Mouse (Mus musculus) kidney, postnatal 25 days (tissue): ENCODE measurements around the gene Haghl.

Source experiments
- DNase-seq, 2 experiments: peaks; one replicate each; pipeline ENCODE4 v3.0.0; 2021; ENCODE audit warnings: mixed read lengths in 2 of 2

Gene Haghl

DNA sequence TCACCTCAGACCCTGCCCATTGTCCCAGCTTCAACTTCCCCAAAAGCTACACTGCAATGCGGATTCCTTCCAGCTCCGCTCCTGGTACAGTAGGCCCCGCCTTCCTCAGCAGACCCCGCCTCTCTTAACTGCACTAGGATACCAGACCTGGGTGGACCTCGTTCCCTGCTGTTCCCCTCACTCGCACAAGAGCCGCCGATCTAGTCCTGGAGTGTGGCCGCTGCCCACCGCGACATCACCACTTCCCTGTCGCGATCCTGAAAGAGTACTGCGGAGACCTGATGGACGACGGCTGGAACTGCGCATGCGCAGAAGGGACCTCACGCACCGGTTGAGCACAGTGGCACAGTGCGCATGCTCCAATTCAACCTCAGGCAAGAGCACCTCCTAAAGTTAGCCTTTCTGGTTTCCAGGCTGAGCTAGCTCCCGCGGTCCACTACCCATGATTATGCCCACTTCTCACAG is at the start of gene Haghl:
Haghl (minus strand) TSS at position 393 of the 465 bp plus-strand sequence.
- DNase-seq, result peak; percentile 97 to 98

DNA sequence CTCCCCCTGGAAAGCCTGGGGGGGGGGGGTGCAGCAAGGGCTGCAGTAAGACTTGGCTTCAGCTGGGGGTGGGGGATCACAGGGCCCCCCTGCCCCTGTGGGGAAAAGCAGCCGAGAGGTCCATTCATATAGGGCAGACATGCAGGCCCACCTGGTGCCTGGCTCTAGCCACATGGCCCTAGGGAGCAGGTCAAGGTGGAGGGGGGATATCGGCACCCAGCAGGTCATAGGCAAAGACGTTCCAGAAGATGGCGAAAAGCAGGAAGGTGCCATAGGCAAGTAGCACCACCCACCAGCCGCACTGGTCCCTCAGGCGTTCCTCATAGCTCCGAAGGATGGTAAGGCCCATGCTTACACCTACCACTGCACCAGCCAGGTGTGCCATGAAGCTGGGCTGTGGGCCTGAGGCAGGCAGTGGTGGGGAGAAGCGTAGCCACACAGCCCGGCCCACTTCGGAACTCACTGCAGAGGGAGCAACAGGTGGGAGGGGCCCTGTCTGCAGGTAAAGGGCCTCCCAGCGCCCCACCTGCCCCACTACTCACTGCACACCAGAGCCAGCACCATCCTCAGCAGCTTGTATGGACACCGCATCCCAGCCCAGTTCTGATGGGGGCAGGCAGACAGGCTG is 49.2 kb upstream of the Haghl start:
- DNase-seq, result peak in 1 of 2 experiments; percentile 42

DNA sequence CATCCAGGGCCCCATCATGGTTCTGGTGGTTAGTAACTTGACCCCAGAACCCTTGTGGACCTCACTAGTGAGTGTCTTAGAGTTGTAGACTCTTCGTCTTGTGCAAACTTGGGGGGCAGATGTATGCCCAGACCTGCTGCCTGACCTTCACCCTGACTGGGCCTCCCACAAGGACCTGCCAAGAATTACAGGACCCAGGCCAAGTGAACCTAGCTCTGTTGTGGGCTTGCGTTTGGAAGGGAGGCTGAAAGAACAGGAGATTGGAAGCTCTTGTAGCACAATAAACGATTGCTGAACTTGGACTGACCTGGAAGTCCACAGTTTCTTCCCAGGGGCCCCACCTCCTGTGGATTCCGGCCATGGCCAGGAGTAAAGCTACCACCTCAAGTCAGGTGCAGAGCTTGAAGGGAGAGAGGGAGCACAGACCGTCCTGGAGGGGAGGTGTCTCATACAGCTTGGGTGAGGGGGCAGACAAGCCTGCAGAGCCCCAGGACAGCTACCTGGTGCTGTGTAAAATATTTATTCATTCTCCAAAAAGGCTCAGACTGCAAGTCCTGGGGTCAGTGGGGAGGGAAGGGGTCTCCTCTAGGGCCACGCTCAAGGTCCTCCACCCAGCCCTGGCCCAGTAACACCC is 48.6 kb upstream of the Haghl start:
- peak; percentile 65 to 87 for DNase-seq

DNA sequence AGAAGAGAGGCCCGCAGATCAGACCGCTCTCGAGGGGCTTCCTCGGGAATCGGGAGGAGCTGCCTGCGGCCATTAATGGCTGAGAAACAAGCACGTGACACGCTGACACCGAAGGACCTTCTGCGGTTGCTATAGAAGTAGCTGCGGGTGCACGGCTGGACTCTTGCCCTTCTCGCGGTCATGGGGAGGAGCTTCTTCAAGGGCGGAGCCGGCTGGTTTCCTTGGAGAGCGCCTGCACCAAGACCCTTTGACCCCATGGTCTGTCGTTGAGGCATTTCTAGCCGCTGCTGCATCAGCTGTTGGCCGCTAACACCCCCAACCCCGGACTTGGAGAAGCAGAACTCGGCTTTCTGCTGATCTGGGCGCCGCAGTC is 47.8 kb upstream of the Haghl start, which contains the start of gene Stub1:
Stub1 (minus strand) TSS at position 114 of the 373 bp plus-strand sequence.
- DNase-seq, result peak; percentile 96 to 98

DNA sequence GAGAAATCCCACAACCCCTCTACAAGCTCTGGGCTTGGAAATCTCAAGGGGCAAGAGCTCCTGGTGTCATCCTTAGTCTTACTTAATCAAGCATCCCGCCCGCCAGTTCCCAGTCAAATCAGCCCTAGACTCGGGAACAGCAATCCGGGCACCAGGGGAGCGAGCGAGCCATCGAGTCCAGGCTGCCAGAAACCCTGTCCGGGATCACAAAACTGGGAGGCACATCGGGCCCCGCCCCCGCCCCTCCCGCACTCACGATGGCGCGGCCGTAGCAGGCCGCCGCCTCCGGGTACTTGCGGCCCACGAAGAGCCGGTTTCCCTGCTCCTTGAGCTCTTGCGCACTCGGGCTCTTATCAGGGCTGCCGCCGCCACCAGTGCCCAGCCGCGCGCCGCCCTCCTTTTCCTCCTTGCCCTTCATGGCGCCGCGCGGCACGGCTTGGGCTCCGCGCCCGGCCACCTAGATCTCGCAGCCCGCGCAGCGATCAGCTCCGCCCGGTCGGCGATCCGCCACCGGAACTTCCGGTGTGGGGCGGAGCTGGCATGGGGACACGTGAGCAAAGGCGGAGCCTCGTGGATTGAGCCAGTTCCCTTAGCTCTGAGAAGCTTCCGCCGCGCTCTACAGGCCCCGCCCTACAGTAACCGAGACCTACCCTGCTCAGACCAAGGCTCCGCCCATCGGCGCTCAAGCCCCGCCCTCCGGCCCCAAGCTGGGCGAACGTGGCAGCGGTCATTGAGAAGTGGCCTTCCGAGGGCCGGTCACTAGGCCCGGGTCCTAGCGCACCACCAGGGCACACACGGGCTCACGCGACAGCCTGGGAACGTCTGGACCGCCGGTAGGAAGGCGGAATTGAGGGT is 47.2 kb upstream of the Haghl start:
- peak; percentile 100 for DNase-seq

- peak; percentile 59 to 72 for DNase-seq
Observed at GRCm38 (mm10) chr17:25831451-25832281, 46.2 kb upstream of the Haghl start.

DNA sequence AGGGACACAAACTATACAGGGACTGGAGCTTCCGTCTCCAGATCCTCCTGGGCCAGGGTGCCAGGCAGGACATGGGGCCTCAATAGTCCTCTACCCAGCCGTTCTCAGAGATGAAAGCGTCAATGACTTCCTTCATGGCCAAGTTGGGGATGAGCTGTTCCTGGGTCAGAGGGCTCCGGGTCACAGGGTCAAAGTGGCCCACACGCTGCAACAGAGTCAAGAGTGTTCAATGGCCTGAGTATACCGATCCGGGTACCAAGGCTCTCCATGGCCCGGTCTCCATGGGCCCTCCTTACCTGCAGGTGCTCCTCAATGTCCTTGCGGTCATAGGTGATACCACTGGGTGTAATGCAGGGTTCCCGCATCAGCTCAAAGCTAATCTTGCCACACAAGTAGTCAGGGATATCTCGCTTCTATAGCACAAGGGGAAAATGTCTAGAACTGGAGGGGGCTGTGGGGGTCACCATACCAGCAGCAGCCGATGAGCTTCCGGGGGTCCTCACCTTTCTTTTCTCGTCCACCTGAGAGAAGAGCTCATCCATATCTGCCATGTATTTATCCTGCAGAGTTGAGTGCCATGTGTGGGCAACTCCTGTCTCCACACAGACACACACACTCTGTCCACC is 45.4 kb upstream of the Haghl start:
- peak in 1 of 2 experiments; percentile 57 for DNase-seq

DNA sequence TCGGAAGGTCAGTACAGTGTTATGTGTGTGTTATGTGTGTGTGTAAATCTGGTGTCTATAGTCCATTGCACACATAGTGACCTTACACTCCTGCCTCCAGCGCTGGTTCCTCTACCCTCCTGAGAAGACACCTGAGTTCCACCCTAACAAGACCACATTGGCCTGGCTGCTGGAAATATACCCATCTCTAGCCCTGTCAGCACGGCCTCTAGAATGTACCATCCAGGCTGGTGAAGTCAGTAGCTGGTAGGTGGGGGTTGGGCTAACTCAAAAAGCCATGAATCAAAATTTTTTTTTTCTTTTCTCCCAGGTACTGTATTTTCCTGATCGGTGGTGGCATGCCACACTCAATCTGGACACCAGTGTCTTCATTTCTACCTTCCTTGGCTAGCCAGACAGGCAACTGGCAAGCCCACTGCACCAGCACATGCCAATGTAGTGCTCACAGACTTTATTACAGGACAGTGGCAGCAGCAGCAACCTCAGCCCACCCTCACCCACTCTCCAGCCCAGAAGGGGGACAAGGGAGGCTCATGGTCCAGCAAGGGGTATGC is 44.8 kb upstream of the Haghl start:
- peak in 1 of 2 experiments; percentile 38 for DNase-seq

DNA sequence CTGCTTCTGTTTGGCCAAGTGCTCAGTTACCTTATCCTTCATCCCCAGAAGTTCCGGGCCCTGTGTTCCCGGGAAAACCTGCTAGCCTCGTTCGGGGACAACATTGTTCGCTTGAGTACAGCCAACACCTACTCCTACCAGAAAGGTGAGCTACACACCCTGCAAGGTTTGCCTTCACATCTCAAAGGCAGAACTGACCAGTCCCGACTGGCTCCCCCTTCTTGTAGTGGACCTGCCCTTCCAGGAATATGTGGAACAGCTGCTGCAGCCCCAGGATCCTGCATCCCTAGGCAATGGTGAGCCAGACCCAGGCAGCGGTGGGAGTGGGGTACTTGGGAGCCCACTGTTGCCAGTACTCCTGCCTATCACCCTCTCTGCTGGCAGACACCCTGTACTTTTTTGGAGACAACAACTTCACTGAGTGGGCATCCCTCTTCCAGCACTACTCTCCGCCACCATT is 44.1 kb upstream of the Haghl start:
- peak in 1 of 2 experiments; percentile 52 for DNase-seq

GRCm38 (mm10) chr17:25828712-25829557 is 43.5 kb upstream of the Haghl start, which contains the start of gene Jmjd8:
Gene Jmjd8 (plus strand): TSS chr17:25828867.
- DNase-seq, result peak; percentile 87 to 92

GRCm38 (mm10) chr17:25828223-25828594 is 42.7 kb upstream of the Haghl start:
- peak in 1 of 2 experiments; percentile 53 for DNase-seq

DNA sequence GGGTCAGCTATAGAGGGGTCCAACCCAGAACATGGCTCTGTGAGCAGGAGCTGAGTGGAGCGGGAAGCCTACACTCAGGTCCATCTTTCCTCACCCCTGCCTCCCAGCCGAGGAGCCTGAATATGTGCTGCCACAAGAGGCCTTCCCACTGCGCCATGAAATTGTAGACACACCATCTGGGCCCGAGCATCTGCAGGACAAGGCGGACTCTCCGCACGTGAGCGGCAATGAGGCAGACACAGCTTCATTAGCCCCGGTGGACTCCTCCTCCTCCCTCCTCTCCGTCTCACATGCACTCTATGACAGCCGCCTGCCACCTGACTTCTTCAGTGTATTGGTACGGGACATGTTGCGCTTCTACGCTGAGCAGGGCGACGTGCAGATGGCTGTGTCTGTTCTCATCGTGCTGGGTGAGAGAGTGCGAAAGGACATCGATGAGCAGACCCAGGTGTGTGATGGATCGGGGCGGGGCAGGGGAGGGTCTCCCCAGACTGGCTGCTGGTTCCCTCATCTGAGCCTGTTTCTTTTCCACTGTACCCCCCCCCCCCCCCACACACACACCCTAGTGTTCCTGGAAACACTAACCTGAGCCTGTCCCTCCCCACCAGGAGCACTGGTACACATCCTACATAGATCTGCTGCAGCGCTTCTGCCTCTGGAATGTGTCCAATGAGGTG is 42.2 kb upstream of the Haghl start:
- DNase-seq, result peak in 1 of 2 experiments; percentile 43

DNA sequence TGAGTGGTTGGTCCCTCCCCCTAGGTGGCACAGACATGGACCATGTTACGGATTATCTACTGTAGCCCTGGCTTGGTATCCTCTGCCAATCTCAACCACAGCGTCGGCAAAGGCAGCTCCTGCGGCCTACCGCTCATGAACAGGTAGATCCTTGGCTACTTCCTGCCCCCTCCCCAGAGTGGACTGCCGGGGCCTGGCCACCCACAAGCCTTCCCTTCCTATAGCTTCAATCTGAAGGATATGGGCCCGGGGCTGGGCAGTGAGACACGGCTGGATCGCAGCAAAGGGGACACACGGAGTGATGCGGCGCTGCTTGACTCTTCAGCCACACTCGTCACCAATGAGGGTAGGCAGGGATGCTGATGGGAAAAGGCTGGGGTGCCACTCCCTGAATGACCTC is 41.5 kb upstream of the Haghl start:
- DNase-seq, result peak in 1 of 2 experiments; percentile 40

- DNase-seq, result peak in 1 of 2 experiments; percentile 44
Observed at GRCm38 (mm10) chr17:25825984-25826570, 40.6 kb upstream of the Haghl start.

GRCm38 (mm10) chr17:25825311-25825710 is 39.8 kb upstream of the Haghl start:
- no peak for DNase-seq

- DNase-seq, result peak in 1 of 2 experiments; percentile 37
Observed at GRCm38 (mm10) chr17:25824362-25825142, 39.1 kb upstream of the Haghl start.

DNA sequence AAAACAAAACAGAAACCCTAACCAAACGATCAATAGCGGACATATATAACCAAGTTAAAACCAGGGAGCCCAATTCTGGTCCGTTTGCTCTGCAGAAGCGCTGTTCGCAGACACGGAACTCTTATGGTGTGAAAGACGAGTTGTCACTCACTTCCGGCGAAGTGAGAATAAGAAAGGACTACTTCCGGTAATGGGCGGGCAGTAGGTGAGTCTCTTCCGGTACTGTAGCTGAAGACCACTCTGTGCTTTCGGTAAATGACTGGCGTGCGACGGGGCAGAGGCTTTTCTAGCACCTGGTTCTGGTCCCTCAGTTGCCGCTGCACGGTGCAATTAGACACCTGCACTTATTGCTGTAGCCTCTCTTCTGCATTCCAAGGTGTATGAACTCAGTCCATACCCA is 38.0 kb upstream of the Haghl start, which contains the start of gene Wdr24:
Wdr24 (plus strand) TSS at position 176 of the 400 bp plus-strand sequence.
- peak; percentile 77 to 83 for DNase-seq
